Mouse (Mus musculus) intestine, embryonic 15.5 days (tissue): ENCODE measurements around the gene Acadsb. TPM values are rescaled to one million over a fixed set of nuclear protein-coding genes. Genes with fewer than 3 reads are reported as not detected.
"Not testable (repeated sequence)": the region's sequence is repeated elsewhere in the genome, so short reads cannot be mapped to it uniquely, and the experiment has no call there.

Source experiments
- ATAC-seq: fragments of 200-750 bp; cut with Nextera tagmentation; 2 replicates; pipeline ENCODE4 v1.8.0; 2017; ENCODE audit warnings: moderate TSS enrichment, moderate library complexity
- H3K27ac ChIP-seq: fragments of 300-500 bp; sonication (generic); 2 replicates; pipeline ENCODE4 v1.5.1; 2015; ENCODE audit warnings: mild to moderate bottlenecking, inconsistent platforms
- H3K27me3 ChIP-seq: fragments of 300-500 bp; sonication (generic); replicated peaks from 2 replicates; pipeline ENCODE4 v1.6.1; 2015; ENCODE audit warnings: inconsistent platforms
- H3K36me3 ChIP-seq: fragments of 300-500 bp; sonication (generic); 2 replicates; pipeline ENCODE4 v1.6.1; 2015; ENCODE audit warnings: inconsistent platforms
- H3K4me1 ChIP-seq: fragments of 300-500 bp; sonication (generic); replicated peaks from 2 replicates; pipeline ENCODE4 v1.6.1; 2015; ENCODE audit warnings: inconsistent platforms
- H3K4me2 ChIP-seq: fragments of 300-500 bp; sonication (generic); replicated peaks from 2 replicates; pipeline ENCODE4 v1.6.1; 2015; ENCODE audit warnings: mild to moderate bottlenecking, inconsistent platforms
- H3K4me3 ChIP-seq: fragments of 300-500 bp; sonication (generic); replicated peaks from 2 replicates; pipeline ENCODE4 v1.5.1; 2015; ENCODE audit warnings: inconsistent platforms
- H3K9ac ChIP-seq: fragments of 300-500 bp; sonication (generic); 2 replicates; pipeline ENCODE4 v1.6.1; 2015; ENCODE audit warnings: inconsistent platforms
- H3K9me3 ChIP-seq: fragments of 300-500 bp; sonication (generic); 2 replicates; pipeline ENCODE4 v1.6.1; 2016; ENCODE audit warnings: inconsistent platforms
- WGBS: fragments of 180-500 bp; shearing (Covaris S2); methylation state at CpG from one replicate; pipeline ENCODE4 v1.1.7; 2015; 5-methylcytosine and 5-hydroxymethylcytosine counted together
- polyA plus RNA-seq: library from polyadenylated mRNA; unstranded; fragments of >200 nt; fragmentation: Nextera tagmentation; extraction: Ambion mirVana; gene quantifications from 2 replicates; pipeline ENCODE4 v1.2.1, GENCODE M21; 2015

Acadsb gene
- polyA plus RNA-seq, 1 experiment from 2014 or later = 84.8 TPM

DNA sequence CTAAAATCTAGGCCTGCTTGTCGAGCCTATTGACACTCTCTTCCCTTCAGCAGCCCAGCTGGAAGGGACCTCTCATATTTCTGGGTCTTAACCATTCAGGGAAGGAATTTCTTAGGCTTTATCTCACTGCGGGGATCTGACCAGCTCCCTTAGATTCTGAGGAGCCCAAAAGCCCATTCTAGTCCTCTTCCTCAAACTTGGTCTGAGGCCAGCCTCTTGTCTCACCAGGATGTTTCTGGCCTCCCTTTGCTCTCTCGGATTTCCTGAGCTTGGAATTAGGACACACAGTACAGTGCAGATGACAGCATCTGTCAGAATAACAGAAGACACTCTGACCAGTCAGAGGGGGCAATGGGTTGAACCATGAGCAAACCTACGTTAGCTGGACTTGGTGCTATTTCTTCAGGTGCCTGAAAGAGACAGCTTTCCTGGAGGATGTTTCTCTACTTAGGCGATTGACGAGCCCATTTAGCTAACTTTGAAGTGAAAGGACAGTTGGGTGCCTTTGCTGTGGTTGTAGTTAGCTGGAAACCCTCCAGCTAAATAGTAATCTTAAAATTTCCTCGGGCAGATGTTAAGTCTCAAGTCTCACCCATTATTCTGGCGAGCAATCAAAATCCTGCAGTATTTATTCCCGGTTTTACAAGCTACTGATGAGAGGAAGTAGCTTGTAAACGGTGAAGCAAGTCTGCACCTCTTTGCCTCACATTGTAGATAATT lies 980 bp downstream of the Acadsb start:
- peak overlapping the region; percentile 54 for H3K27ac ChIP-seq
- no peaks in the 10 kb centered on the region for H3K36me3 ChIP-seq
- peaks cover 6% of the 10 kb centered on the region; the same call in 1 of the 2 replicates for H3K4me1 ChIP-seq
- WGBS = 16% methylated on average over 10 of the region's 10 CpGs
- H3K27me3 ChIP-seq = no peaks in the 10 kb centered on the region
- peak overlapping the region; percentile 79 for H3K4me2 ChIP-seq
- H3K4me3 ChIP-seq = peak overlapping the region; percentile 96
- peak overlapping the region; percentile 33 for H3K9ac ChIP-seq
- H3K9me3 ChIP-seq = no peaks in the 10 kb centered on the region
- ATAC-seq = no peak

GRCm38 (mm10) chr7:131411941-131412270 lies 1.5 kb downstream of the Acadsb start:
- no peak for ATAC-seq
- Histone ChIP-seq H3K4me3 (no peak overlapping the region), H3K4me1 (peaks cover 6% of the 10 kb centered on the region; the same call in 1 of the 2 replicates), H3K27me3 (no peaks in the 10 kb centered on the region), H3K36me3 (no peaks in the 10 kb centered on the region), H3K9me3 (no peaks in the 10 kb centered on the region), H3K27ac (no peak overlapping the region), H3K4me2 (peak overlapping the region; percentile 79), H3K9ac (no peak overlapping the region)
- 32% methylated on average over 2 of the region's 2 CpGs for WGBS

GRCm38 (mm10) chr7:131416742-131417141 lies 6.3 kb downstream of the Acadsb start:
- H3K27ac ChIP-seq, H3K4me1 ChIP-seq, H3K9ac ChIP-seq, H3K27me3 ChIP-seq, ATAC-seq, H3K36me3 ChIP-seq, H3K4me2 ChIP-seq, H3K4me3 ChIP-seq, H3K9me3 ChIP-seq: not testable (repeated sequence)

- Histone ChIP-seq H3K9ac (no peak overlapping the region), H3K36me3 (no peaks in the 10 kb centered on the region), H3K27ac (no peak overlapping the region), H3K27me3 (no peaks in the 10 kb centered on the region), H3K9me3 (no peaks in the 10 kb centered on the region), H3K4me3 (no peak overlapping the region), H3K4me2 (no peak overlapping the region), H3K4me1 (no peaks in the 10 kb centered on the region; the same call in 1 of the 2 replicates)
- ATAC-seq = no peak
These were observed 7.2 kb downstream of the Acadsb start for GRCm38 (mm10) chr7:131417605-131418004.

GRCm38 (mm10) chr7:131424912-131425311 lies 14.5 kb downstream of the Acadsb start:
- Histone ChIP-seq H3K27ac (no peak overlapping the region), H3K4me1 (no peaks in the 10 kb centered on the region), H3K4me2 (no peak overlapping the region), H3K4me3 (no peak overlapping the region), H3K9me3 (no peaks in the 10 kb centered on the region), H3K27me3 (no peaks in the 10 kb centered on the region), H3K36me3 (no peaks in the 10 kb centered on the region), H3K9ac (no peak overlapping the region)
- ATAC-seq = peak; percentile 28; the same call in 1 of the 2 replicates
- WGBS = 78% methylated on average over 2 of the region's 2 CpGs

- Histone ChIP-seq H3K4me1 (no peaks in the 10 kb centered on the region), H3K4me3 (no peak overlapping the region), H3K27ac (no peak overlapping the region), H3K4me2 (no peak overlapping the region), H3K9me3 (no peaks in the 10 kb centered on the region), H3K27me3 (no peaks in the 10 kb centered on the region), H3K9ac (no peak overlapping the region), H3K36me3 (peaks cover 5% of the 10 kb centered on the region; the same call in 1 of the 2 replicates)
- ATAC-seq = no peak
- WGBS = 85% methylated on average over 5 of the region's 5 CpGs
These were observed 16.9 kb downstream of the Acadsb start for GRCm38 (mm10) chr7:131427331-131427730.

- Histone ChIP-seq H3K4me1 (no peaks in the 10 kb centered on the region), H3K4me3 (no peak overlapping the region), H3K9me3 (no peaks in the 10 kb centered on the region), H3K27me3 (no peaks in the 10 kb centered on the region), H3K9ac (no peak overlapping the region), H3K36me3 (peaks cover 5% of the 10 kb centered on the region; the same call in 1 of the 2 replicates), H3K4me2 (no peak overlapping the region), H3K27ac (no peak overlapping the region)
- WGBS = 15% methylated on average over 1 of the region's 1 CpGs
- ATAC-seq = no peak
These were observed 21.8 kb downstream of the Acadsb start for GRCm38 (mm10) chr7:131432244-131432643.

GRCm38 (mm10) chr7:131434276-131434675 lies 23.9 kb downstream of the Acadsb start:
- no peaks in the 10 kb centered on the region for H3K27me3 ChIP-seq
- H3K4me1 ChIP-seq = no peaks in the 10 kb centered on the region
- H3K27ac ChIP-seq = no peak overlapping the region
- WGBS = 85% methylated on average over 1 of the region's 1 CpGs
- no peak overlapping the region for H3K4me3 ChIP-seq
- no peaks in the 10 kb centered on the region for H3K9me3 ChIP-seq
- H3K36me3 ChIP-seq = peaks cover 5% of the 10 kb centered on the region; the same call in 1 of the 2 replicates
- H3K9ac ChIP-seq = no peak overlapping the region
- no peak overlapping the region for H3K4me2 ChIP-seq
- no peak for ATAC-seq

DNA sequence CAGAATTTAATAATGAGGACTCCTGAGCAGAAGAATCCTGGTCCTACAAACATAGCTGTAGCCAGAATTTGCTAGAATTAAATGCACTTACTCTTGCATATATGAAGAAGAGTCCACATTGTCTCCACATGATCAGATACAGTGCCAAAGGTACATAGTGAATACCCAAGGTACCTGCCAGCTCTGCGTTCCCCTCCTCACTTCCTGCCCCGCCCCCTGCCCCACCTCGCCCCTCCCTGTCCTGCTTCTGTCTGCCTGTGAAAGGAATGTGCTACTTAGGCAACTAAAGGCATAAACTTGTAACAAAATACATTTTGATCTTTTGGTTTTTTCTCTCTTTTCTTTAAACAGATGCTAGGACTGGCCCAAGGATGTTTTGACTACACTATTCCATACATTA lies 26.6 kb downstream of the Acadsb start:
- no peaks in the 10 kb centered on the region for H3K36me3 ChIP-seq
- H3K27me3 ChIP-seq = no peaks in the 10 kb centered on the region
- H3K9ac ChIP-seq = no peak overlapping the region
- H3K27ac ChIP-seq = no peak overlapping the region
- no peaks in the 10 kb centered on the region for H3K9me3 ChIP-seq
- 0 out of 2 replicates have a peak, but pooled peaks have one; percentile 62 for ATAC-seq
- H3K4me3 ChIP-seq = no peak overlapping the region
- 45% methylated on average over 3 of the region's 3 CpGs for WGBS
- no peak overlapping the region for H3K4me2 ChIP-seq
- no peaks in the 10 kb centered on the region for H3K4me1 ChIP-seq

- Histone ChIP-seq H3K9ac (no peak overlapping the region), H3K4me2 (no peak overlapping the region), H3K4me1 (no peaks in the 10 kb centered on the region), H3K27ac (no peak overlapping the region), H3K9me3 (no peaks in the 10 kb centered on the region), H3K27me3 (no peaks in the 10 kb centered on the region), H3K36me3 (no peaks in the 10 kb centered on the region), H3K4me3 (no peak overlapping the region)
- ATAC-seq = no peak
- WGBS = 82% methylated on average over 5 of the region's 5 CpGs
These were observed 46.3 kb downstream of the Acadsb start for GRCm38 (mm10) chr7:131456714-131457113.

- no peaks in the 10 kb centered on the region for H3K36me3 ChIP-seq
- H3K9ac ChIP-seq = no peak overlapping the region
- no peak overlapping the region for H3K4me2 ChIP-seq
- H3K4me3 ChIP-seq = no peak overlapping the region
- no peak for ATAC-seq
- H3K9me3 ChIP-seq = no peaks in the 10 kb centered on the region
- H3K27me3 ChIP-seq = no peaks in the 10 kb centered on the region
- no peaks in the 10 kb centered on the region for H3K4me1 ChIP-seq
- no peak overlapping the region for H3K27ac ChIP-seq
- 65% methylated on average over 3 of the region's 3 CpGs for WGBS
These were observed 54.8 kb downstream of the Acadsb start for GRCm38 (mm10) chr7:131465117-131465601.

DNA sequence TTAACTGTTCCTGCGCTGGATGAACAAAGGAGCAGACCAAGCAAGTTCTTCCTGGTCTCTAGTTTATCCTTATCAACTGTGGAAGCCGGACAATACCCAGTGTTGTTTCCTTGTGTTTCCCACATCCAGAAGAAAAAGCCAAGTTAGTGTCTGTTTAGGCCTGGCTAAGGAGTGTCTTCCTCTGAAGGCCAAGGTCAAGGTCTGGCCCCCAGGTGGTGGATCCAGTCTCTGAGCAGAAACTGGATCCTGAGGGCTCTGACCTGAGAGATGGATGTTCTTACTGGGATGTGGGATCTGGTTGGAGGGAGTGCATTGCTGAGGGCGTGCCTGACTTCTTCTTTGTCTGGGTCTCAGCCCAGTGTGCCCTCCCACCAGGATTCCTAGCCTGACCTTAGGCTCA lies 55.3 kb downstream of the Acadsb start:
- ATAC-seq = no peak
- no peak overlapping the region for H3K4me3 ChIP-seq
- no peak overlapping the region for H3K4me2 ChIP-seq
- H3K27ac ChIP-seq = no peak overlapping the region
- no peaks in the 10 kb centered on the region for H3K9me3 ChIP-seq
- no peaks in the 10 kb centered on the region for H3K27me3 ChIP-seq
- H3K9ac ChIP-seq = no peak overlapping the region
- WGBS = 61% methylated on average over 3 of the region's 3 CpGs
- no peaks in the 10 kb centered on the region for H3K4me1 ChIP-seq
- no peaks in the 10 kb centered on the region for H3K36me3 ChIP-seq

- no peak for ATAC-seq
These were observed 56.9 kb downstream of the Acadsb start for GRCm38 (mm10) chr7:131467312-131467711.

More at GRCm38 (mm10) chr7:131467312-131467711, 56.9 kb downstream of the Acadsb start:
- Histone ChIP-seq H3K9me3 (no peaks in the 10 kb centered on the region), H3K9ac (no peak overlapping the region), H3K27me3 (no peaks in the 10 kb centered on the region), H3K4me3 (no peak overlapping the region), H3K4me2 (no peak overlapping the region), H3K27ac (no peak overlapping the region), H3K36me3 (no peaks in the 10 kb centered on the region), H3K4me1 (no peaks in the 10 kb centered on the region)
- WGBS = 86% methylated on average over 3 of the region's 3 CpGs
